Mouse (Mus musculus) liver, adult 2 months (tissue): Measurements from ENCODE around the gene Stpg4.

ENCODE experiments used
- CTCF ChIP-seq: fragments of 200-500 bp; IDR thresholded peaks from 2 replicates; pipeline ENCODE4 v1.5.1; 2011; ENCODE audit warnings: low read depth, low read length, control low read depth
- POLR2A ChIP-seq: fragments of 200-500 bp; IDR thresholded peaks from 2 replicates; pipeline ENCODE4 v1.6.1; 2011; ENCODE audit warnings: low read length, control low read depth; ENCODE audit not compliant: insufficient read depth; ENCODE audit errors: extremely low read depth

DNA sequence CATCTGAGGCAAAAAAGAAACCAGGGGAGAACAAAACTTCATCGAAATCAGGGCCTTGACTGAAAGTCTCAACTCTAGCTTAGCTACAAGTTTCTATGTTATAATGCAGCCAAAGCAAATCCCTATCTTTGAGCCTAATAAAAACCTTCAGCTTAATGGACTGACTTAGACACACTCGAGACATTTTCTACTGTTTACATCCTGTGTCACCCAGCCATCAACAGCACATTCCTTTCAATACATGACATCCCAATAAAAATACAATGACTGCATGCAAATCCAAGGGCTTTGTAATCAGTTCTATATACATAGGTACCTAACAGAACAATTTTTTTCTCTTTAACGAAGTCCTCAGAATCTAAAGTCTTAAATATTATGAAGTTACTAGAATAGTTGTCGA is 17.2 kb upstream of the Stpg4 start:
- TF ChIP-seq POLR2A (no peak), CTCF (no peak)
